Mouse (Mus musculus): ENCODE results near the gene Clca4a. TPM values are rescaled to one million over a fixed set of nuclear protein-coding genes. Genes with fewer than 3 reads are reported as not detected.
"Not testable (repeated sequence)": the region's sequence is repeated elsewhere in the genome, so short reads cannot be mapped to it uniquely, and the experiment has no call there.

The Clca4a gene
- polyA plus RNA-seq, 1 experiment from 2014 or later = 0.60 TPM

DNA sequence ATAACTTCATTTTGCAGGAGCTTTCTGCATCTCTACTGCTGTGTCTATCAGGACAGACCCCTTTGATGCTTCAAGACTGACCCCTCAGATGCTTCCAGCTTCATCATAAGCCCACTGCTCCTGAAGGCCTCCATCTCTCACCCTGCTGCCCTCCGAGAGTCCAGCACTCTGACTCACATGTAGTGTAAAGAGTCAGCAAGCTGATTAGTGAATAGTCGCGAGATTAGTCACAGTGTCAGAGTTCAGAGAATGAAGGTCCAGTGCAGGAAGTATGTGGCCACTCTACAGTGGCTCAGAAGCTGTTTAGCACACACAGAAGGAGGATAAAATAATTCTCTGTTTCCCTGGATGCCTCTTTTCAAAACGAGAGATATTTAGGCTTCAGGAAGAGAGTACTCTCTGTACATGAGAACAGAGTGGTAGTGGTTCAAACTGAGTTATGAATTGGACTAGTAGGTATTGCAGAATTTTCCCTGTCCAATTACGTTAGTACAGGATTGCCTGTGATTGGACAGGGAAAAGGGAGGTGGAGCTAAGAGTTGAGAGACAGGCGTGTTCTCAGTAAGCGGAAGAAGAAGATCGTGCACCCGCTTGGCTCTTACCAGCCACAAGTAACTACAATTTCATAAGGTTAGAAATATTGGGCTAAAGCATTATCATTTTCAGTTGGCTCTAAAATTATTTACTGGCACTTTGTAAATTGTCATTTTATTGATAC lies 3.1 kb downstream of the Clca4a start:
- H3K4me1 ChIP-seq (ENCODE audit: control insufficient read depth, insufficient read depth, low read length) = no peaks in the 10 kb centered on the region
- no peaks in the 10 kb centered on the region for H3K9me3 ChIP-seq (replicated peaks; ENCODE audit: control insufficient read depth, low read length)
- no peaks in the 10 kb centered on the region for H3K36me3 ChIP-seq (ENCODE audit: control insufficient read depth, insufficient read depth)
- 66% methylated on average over 9 of the region's 9 CpGs for WGBS
- no peaks in the 10 kb centered on the region for H3K27me3 ChIP-seq (ENCODE audit: control insufficient read depth, insufficient read depth, low read length)
- no peak overlapping the region for H3K27ac ChIP-seq (ENCODE audit: low read length)
- no peak for ATAC-seq (replicated peaks; ENCODE audit: extremely low read depth, insufficient read depth, low FRiP score)
- no peak overlapping the region for H3K4me3 ChIP-seq (ENCODE audit: low read length)
- no peak overlapping the region for H3K9ac ChIP-seq (ENCODE audit: low read length)
- H3K4me2 ChIP-seq (ENCODE audit: low read depth, low read length) = no peak overlapping the region

DNA sequence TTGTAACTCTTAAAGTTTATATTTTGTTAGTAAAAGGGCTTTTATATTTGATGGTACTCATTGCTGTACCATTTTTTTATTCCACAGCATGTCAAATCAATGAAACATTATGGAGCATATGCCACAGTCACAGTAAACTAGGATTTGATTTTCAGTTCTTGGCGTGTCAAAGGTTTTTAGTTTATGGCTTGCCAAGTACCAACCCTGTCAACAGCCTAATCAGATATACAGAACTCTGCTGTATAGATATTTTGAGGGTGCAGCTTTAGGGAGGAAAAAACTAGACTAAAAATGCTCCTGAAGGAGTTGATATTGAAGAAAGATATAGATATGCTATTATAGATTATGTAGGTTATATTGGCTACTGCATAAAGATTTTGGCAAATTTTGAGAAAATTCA lies 5.1 kb downstream of the Clca4a start:
- Histone ChIP-seq H3K9me3 (replicated peaks; ENCODE audit: control insufficient read depth, low read length) (no peaks in the 10 kb centered on the region), H3K4me3 (ENCODE audit: low read length) (no peak overlapping the region), H3K36me3 (ENCODE audit: control insufficient read depth, insufficient read depth) (no peaks in the 10 kb centered on the region), H3K4me1 (ENCODE audit: control insufficient read depth, insufficient read depth, low read length) (no peaks in the 10 kb centered on the region), H3K4me2 (ENCODE audit: low read depth, low read length) (no peak overlapping the region), H3K9ac (ENCODE audit: low read length) (no peak overlapping the region), H3K27me3 (ENCODE audit: control insufficient read depth, insufficient read depth, low read length) (no peaks in the 10 kb centered on the region), H3K27ac (ENCODE audit: low read length) (no peak overlapping the region)
- no peak for ATAC-seq (replicated peaks; ENCODE audit: extremely low read depth, insufficient read depth, low FRiP score)
- 73% methylated on average over 1 of the region's 1 CpGs for WGBS

DNA sequence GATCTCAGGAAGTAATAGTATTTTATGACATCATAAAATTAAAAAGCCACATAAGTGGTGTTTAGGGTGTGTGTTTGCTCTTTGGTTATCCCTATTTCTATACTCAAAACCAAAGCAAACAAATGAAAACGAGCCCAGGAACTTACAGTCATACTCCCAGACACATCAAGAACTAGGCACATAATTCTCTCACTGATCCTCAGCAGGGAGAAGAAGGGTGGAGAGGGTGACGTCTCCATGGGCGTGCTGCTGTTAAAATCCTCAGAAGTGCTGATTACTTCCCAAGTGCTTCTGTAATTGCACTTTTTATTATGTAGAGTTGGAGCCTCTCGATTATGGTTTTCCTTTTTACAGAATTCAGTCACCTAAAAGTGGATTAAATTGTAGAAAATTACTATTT lies 8.8 kb downstream of the Clca4a start:
- H3K27me3 ChIP-seq (ENCODE audit: control insufficient read depth, insufficient read depth, low read length) = no peaks in the 10 kb centered on the region
- no peak overlapping the region for H3K27ac ChIP-seq (ENCODE audit: low read length)
- no peaks in the 10 kb centered on the region for H3K36me3 ChIP-seq (ENCODE audit: control insufficient read depth, insufficient read depth)
- 60% methylated on average over 4 of the region's 4 CpGs for WGBS
- H3K9ac ChIP-seq (ENCODE audit: low read length) = no peak overlapping the region
- H3K9me3 ChIP-seq (replicated peaks; ENCODE audit: control insufficient read depth, low read length) = no peaks in the 10 kb centered on the region
- H3K4me1 ChIP-seq (ENCODE audit: control insufficient read depth, insufficient read depth, low read length) = no peaks in the 10 kb centered on the region
- no peak overlapping the region for H3K4me2 ChIP-seq (ENCODE audit: low read depth, low read length)
- ATAC-seq (replicated peaks; ENCODE audit: extremely low read depth, insufficient read depth, low FRiP score) = no peak
- no peak overlapping the region for H3K4me3 ChIP-seq (ENCODE audit: low read length)

GRCm38 (mm10) chr3:144950829-144951228 lies 24.0 kb downstream of the Clca4a start:
- no peaks in the 10 kb centered on the region for H3K36me3 ChIP-seq (ENCODE audit: control insufficient read depth, insufficient read depth)
- no peak overlapping the region for H3K9ac ChIP-seq (ENCODE audit: low read length)
- H3K4me1 ChIP-seq (ENCODE audit: control insufficient read depth, insufficient read depth, low read length) = no peaks in the 10 kb centered on the region
- no peak for ATAC-seq (replicated peaks; ENCODE audit: extremely low read depth, insufficient read depth, low FRiP score)
- 59% methylated on average over 4 of the region's 4 CpGs for WGBS
- no peaks in the 10 kb centered on the region for H3K27me3 ChIP-seq (ENCODE audit: control insufficient read depth, insufficient read depth, low read length)
- no peak overlapping the region for H3K27ac ChIP-seq (ENCODE audit: low read length)
- H3K4me2 ChIP-seq (ENCODE audit: low read depth, low read length) = no peak overlapping the region
- no peaks in the 10 kb centered on the region for H3K9me3 ChIP-seq (replicated peaks; ENCODE audit: control insufficient read depth, low read length)
- H3K4me3 ChIP-seq (ENCODE audit: low read length) = no peak overlapping the region

GRCm38 (mm10) chr3:144947376-144947775 lies 27.5 kb downstream of the Clca4a start:
- not testable (repeated sequence) for H3K4me2 ChIP-seq (ENCODE audit: low read depth, low read length); ATAC-seq (replicated peaks; ENCODE audit: extremely low read depth, insufficient read depth, low FRiP score)

DNA sequence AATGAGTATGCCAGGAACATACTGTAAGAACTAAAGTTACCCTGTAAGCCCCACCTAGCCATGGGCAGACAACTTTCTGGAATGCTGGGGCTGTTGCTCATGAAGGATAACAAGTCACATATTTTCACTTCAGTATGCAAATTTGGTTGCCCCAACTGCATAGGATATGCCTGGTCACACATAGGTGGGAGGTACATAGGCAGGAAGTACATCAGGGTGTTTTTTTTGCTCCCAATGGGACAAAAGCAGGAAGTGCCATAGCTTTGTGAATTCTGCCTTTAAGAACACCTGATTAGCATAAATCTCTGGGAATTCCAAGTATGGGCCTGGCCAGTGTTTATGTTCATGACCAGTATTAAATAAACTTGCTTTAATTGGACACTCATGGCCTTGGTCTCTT lies 41.2 kb downstream of the Clca4a start:
- H3K9me3 ChIP-seq (replicated peaks; ENCODE audit: control insufficient read depth, low read length); H3K4me2 ChIP-seq (ENCODE audit: low read depth, low read length); H3K4me3 ChIP-seq (ENCODE audit: low read length); H3K36me3 ChIP-seq (ENCODE audit: control insufficient read depth, insufficient read depth); H3K27me3 ChIP-seq (ENCODE audit: control insufficient read depth, insufficient read depth, low read length); H3K4me1 ChIP-seq (ENCODE audit: control insufficient read depth, insufficient read depth, low read length); H3K9ac ChIP-seq (ENCODE audit: low read length); ATAC-seq (replicated peaks; ENCODE audit: extremely low read depth, insufficient read depth, low FRiP score); H3K27ac ChIP-seq (ENCODE audit: low read length): not testable (repeated sequence)

More at GRCm38 (mm10) chr3:144947376-144947775, 27.5 kb downstream of the Clca4a start:
- H3K9me3 ChIP-seq (replicated peaks; ENCODE audit: control insufficient read depth, low read length); H3K36me3 ChIP-seq (ENCODE audit: control insufficient read depth, insufficient read depth); H3K27me3 ChIP-seq (ENCODE audit: control insufficient read depth, insufficient read depth, low read length); H3K27ac ChIP-seq (ENCODE audit: low read length); H3K4me1 ChIP-seq (ENCODE audit: control insufficient read depth, insufficient read depth, low read length); H3K9ac ChIP-seq (ENCODE audit: low read length); H3K4me3 ChIP-seq (ENCODE audit: low read length): not testable (repeated sequence)
- WGBS = 24% methylated on average over 5 of the region's 5 CpGs

DNA sequence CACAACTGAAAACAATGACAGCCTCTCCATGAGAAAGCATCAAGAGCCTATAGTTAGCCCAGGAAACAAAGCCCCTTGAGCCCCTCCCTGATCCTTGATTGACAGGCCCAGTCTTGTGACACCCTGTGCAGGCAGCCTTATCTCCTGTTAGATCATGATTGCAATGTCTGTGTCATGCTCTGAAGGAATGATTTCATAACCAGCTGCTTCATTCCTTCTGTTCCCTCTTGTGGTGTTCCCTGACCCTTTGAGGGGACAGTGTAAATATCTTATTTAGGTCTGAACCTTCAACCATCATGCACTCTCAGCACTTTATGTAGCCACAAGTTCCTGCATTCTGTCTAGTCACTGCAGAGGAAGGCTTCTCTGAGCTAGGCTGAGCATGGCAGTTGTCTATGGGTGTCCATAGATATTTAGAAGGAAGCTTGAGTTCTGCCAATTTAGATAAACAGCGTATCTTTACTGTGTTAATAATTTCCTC lies 41.8 kb downstream of the Clca4a start:
- Histone ChIP-seq H3K9ac (ENCODE audit: low read length) (no peak overlapping the region), H3K4me1 (ENCODE audit: control insufficient read depth, insufficient read depth, low read length) (no peaks in the 10 kb centered on the region), H3K9me3 (replicated peaks; ENCODE audit: control insufficient read depth, low read length) (no peaks in the 10 kb centered on the region), H3K4me2 (ENCODE audit: low read depth, low read length) (no peak overlapping the region), H3K27ac (ENCODE audit: low read length) (no peak overlapping the region), H3K4me3 (ENCODE audit: low read length) (no peak overlapping the region), H3K36me3 (ENCODE audit: control insufficient read depth, insufficient read depth) (no peaks in the 10 kb centered on the region), H3K27me3 (ENCODE audit: control insufficient read depth, insufficient read depth, low read length) (no peaks in the 10 kb centered on the region)
- WGBS = 78% methylated on average over 1 of the region's 1 CpGs
- ATAC-seq (replicated peaks; ENCODE audit: extremely low read depth, insufficient read depth, low FRiP score) = no peak

GRCm38 (mm10) chr3:144932335-144932734 lies 42.5 kb downstream of the Clca4a start, which contains the start of gene Clca4b:
Clca4b (minus strand) TSS chr3:144932529.
- Histone ChIP-seq H3K27me3 (ENCODE audit: control insufficient read depth, insufficient read depth, low read length) (no peaks in the 10 kb centered on the region), H3K9ac (ENCODE audit: low read length) (no peak within 1 kb of the TSS), H3K4me1 (ENCODE audit: control insufficient read depth, insufficient read depth, low read length) (no peaks in the 10 kb centered on the region), H3K36me3 (ENCODE audit: control insufficient read depth, insufficient read depth) (no peaks in the 10 kb centered on the region), H3K27ac (ENCODE audit: low read length) (no peak within 1 kb of the TSS), H3K4me2 (ENCODE audit: low read depth, low read length) (no peak within 1 kb of the TSS), H3K9me3 (replicated peaks; ENCODE audit: control insufficient read depth, low read length) (no peaks in the 10 kb centered on the region), H3K4me3 (ENCODE audit: low read length) (no peak within 1 kb of the TSS)
- no peak for ATAC-seq (replicated peaks; ENCODE audit: extremely low read depth, insufficient read depth, low FRiP score)

DNA sequence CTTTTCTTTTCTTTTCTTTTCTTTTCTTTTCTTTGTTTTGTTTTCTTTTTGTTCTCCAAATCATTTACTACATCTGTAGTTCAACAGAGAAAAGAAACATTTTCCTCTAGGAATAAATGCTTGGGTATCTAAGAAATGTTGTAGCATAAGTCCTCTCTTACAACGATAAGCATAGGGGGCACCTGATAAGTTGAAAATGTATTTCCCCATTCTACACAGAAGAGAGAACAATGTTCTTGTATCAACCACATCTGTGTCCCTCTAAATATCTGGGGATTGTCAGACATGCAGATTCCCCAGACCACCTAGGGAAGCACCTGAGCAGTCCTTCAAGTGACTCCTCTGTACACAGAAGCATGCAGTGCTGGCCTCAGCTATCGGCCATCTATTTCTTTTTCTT lies 60.8 kb downstream of the Clca4a start:
- Histone ChIP-seq H3K9me3 (replicated peaks; ENCODE audit: control insufficient read depth, low read length) (no peaks in the 10 kb centered on the region), H3K4me3 (ENCODE audit: low read length) (no peak overlapping the region), H3K4me1 (ENCODE audit: control insufficient read depth, insufficient read depth, low read length) (no peaks in the 10 kb centered on the region), H3K4me2 (ENCODE audit: low read depth, low read length) (no peak overlapping the region), H3K36me3 (ENCODE audit: control insufficient read depth, insufficient read depth) (no peaks in the 10 kb centered on the region), H3K27ac (ENCODE audit: low read length) (no peak overlapping the region), H3K9ac (ENCODE audit: low read length) (no peak overlapping the region), H3K27me3 (ENCODE audit: control insufficient read depth, insufficient read depth, low read length) (no peaks in the 10 kb centered on the region)
- WGBS = 79% methylated on average over 2 of the region's 2 CpGs
- ATAC-seq (replicated peaks; ENCODE audit: extremely low read depth, insufficient read depth, low FRiP score) = no peak

Measured in heart, embryonic 16.5 days (tissue).